Mouse (Mus musculus): ENCODE measurements around the gene Baiap2l1. TPM values are rescaled to one million over a fixed set of nuclear protein-coding genes. Genes with fewer than 3 reads are reported as not detected.

The Baiap2l1 gene
- polyA plus RNA-seq, 1 experiment from 2014 or later, result 2.6 TPM

DNA sequence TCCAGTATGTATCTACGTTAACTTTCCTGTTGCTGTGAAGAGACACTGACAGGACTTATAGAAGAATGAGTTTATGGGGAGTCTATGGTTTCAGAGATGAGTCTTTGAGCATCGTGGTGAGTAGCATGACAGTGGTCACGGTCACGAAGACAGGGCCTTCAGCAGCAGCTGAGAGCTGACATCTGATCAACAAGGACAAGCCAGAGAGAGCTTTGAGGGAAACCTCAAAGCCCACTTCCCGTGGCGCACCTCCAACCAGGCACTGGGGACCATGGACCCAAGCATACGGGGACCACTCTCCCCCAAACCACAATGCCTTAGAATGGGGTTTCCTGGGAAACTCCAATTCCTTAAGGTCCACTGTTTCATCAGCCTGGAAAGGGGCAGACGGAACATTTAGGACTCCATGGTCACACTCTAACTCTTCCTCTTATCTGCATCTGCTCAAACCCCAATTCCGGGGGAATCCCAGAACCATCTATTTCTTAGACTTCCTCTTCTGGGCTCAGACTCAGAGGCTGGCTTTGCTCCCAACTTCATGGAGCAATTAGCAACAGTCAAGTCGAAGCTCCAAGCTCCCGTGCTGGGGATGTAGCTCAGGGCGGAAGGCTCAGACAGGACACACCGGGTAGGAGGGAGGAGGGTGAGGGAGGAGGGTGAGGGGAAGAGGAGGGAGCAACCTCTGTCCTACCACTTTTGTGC, 105.9 kb downstream of the Baiap2l1 start:
- 88% methylated on average over 13 of the region's 13 CpGs for WGBS
- no peak for ATAC-seq (ENCODE audit: low FRiP score)
- Histone ChIP-seq H3K4me2 (no peak overlapping the region), H3K9me3 (0 out of 2 replicates have a peak, but pooled peaks cover 4% of the 10 kb centered on the region), H3K27me3 (no peaks in the 10 kb centered on the region), H3K36me3 (no peaks in the 10 kb centered on the region), H3K9ac (no peak overlapping the region), H3K4me3 (no peak overlapping the region), H3K27ac (no peak overlapping the region), H3K4me1 (replicated peaks) (peaks cover 18% of the 10 kb centered on the region)

- 82% methylated on average over 3 of the region's 3 CpGs for WGBS
- no peak overlapping the region for H3K9ac ChIP-seq
- H3K27me3 ChIP-seq, result no peaks in the 10 kb centered on the region
- no peak for ATAC-seq (ENCODE audit: low FRiP score)
- H3K4me2 ChIP-seq, result no peak overlapping the region
- no peaks in the 10 kb centered on the region for H3K36me3 ChIP-seq
- H3K27ac ChIP-seq, result no peak overlapping the region
- no peak overlapping the region for H3K4me3 ChIP-seq
- 0 out of 2 replicates have a peak, but pooled peaks cover 4% of the 10 kb centered on the region for H3K9me3 ChIP-seq
- peaks cover 7% of the 10 kb centered on the region for H3K4me1 ChIP-seq (replicated peaks)
Observed at GRCm38 (mm10) chr5:144249871-144250270, 108.0 kb downstream of the Baiap2l1 start.

GRCm38 (mm10) chr5:144247906-144248585, 109.9 kb downstream of the Baiap2l1 start:
- H3K36me3 ChIP-seq, result no peaks in the 10 kb centered on the region
- no peak overlapping the region for H3K9ac ChIP-seq
- no peak overlapping the region for H3K27ac ChIP-seq
- ATAC-seq (ENCODE audit: low FRiP score), result no peak
- no peaks in the 10 kb centered on the region for H3K27me3 ChIP-seq
- H3K4me2 ChIP-seq, result no peak overlapping the region
- WGBS, result 87% methylated on average over 10 of the region's 10 CpGs
- H3K9me3 ChIP-seq, result 0 out of 2 replicates have a peak, but pooled peaks cover 4% of the 10 kb centered on the region
- H3K4me3 ChIP-seq, result no peak overlapping the region
- no peaks in the 10 kb centered on the region for H3K4me1 ChIP-seq (replicated peaks)

DNA sequence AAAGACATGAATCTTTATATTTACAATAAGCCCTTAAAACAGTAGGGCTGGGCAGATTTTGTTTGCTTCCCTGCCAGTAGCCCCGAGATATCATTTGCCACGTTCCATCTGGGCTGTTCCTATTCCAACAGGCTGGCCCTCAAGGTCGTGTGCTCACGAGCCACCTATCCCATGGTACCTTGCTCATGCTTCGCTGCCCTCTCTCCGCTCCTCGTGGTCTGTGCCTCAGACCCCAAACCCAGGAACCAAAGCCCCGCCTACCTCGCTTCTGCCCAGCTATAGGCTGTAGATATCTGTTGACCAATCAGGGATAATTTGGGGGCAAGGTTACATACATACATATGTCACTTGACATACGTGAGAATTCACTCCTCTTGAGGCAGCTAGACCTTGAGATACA, 110.6 kb downstream of the Baiap2l1 start:
- no peak overlapping the region for H3K4me2 ChIP-seq
- H3K27ac ChIP-seq, result no peak overlapping the region
- H3K9ac ChIP-seq, result no peak overlapping the region
- no peaks in the 10 kb centered on the region for H3K36me3 ChIP-seq
- 80% methylated on average over 10 of the region's 10 CpGs for WGBS
- no peak for ATAC-seq (ENCODE audit: low FRiP score)
- H3K9me3 ChIP-seq, result 0 out of 2 replicates have a peak, but pooled peaks cover 4% of the 10 kb centered on the region
- H3K4me3 ChIP-seq, result no peak overlapping the region
- H3K27me3 ChIP-seq, result no peaks in the 10 kb centered on the region
- no peaks in the 10 kb centered on the region for H3K4me1 ChIP-seq (replicated peaks)

- no peak overlapping the region for H3K4me3 ChIP-seq
- no peaks in the 10 kb centered on the region for H3K27me3 ChIP-seq
- H3K9ac ChIP-seq, result no peak overlapping the region
- no peaks in the 10 kb centered on the region for H3K4me1 ChIP-seq (replicated peaks)
- no peak overlapping the region for H3K4me2 ChIP-seq
- 0 out of 2 replicates have a peak, but pooled peaks cover 4% of the 10 kb centered on the region for H3K9me3 ChIP-seq
- H3K36me3 ChIP-seq, result no peaks in the 10 kb centered on the region
- no peak overlapping the region for H3K27ac ChIP-seq
- WGBS, result 87% methylated on average over 7 of the region's 7 CpGs
- ATAC-seq (ENCODE audit: low FRiP score), result no peak
Observed at GRCm38 (mm10) chr5:144246669-144247068, 111.2 kb downstream of the Baiap2l1 start.

- no peaks in the 10 kb centered on the region for H3K36me3 ChIP-seq
Observed at GRCm38 (mm10) chr5:144245592-144245991, 112.3 kb downstream of the Baiap2l1 start.

GRCm38 (mm10) chr5:144243901-144244487, 113.9 kb downstream of the Baiap2l1 start, which contains the start of gene Bri3:
TSS of gene Bri3 (plus strand) at chr5:144244437.
- Histone ChIP-seq H3K9ac (no peak within 1 kb of the TSS), H3K27ac (no peak within 1 kb of the TSS), H3K4me3 (no peak within 1 kb of the TSS), H3K9me3 (no peaks in the 10 kb centered on the region), H3K4me2 (no peak within 1 kb of the TSS), H3K4me1 (replicated peaks) (no peaks in the 10 kb centered on the region), H3K36me3 (no peaks in the 10 kb centered on the region), H3K27me3 (no peaks in the 10 kb centered on the region)
- ATAC-seq (ENCODE audit: low FRiP score), result no peak
- WGBS, result 91% methylated on average over 7 of the region's 7 CpGs

More at GRCm38 (mm10) chr5:144245592-144245991, 112.3 kb downstream of the Baiap2l1 start:
- Histone ChIP-seq H3K27me3 (no peaks in the 10 kb centered on the region), H3K4me1 (replicated peaks) (no peaks in the 10 kb centered on the region), H3K4me2 (no peak overlapping the region), H3K4me3 (no peak overlapping the region), H3K9ac (no peak overlapping the region), H3K27ac (no peak overlapping the region), H3K9me3 (0 out of 2 replicates have a peak, but pooled peaks cover 4% of the 10 kb centered on the region)
- WGBS, result 86% methylated on average over 2 of the region's 2 CpGs
- ATAC-seq (ENCODE audit: low FRiP score), result no peak

GRCm38 (mm10) chr5:144238969-144239368, 118.9 kb downstream of the Baiap2l1 start:
- Histone ChIP-seq H3K9me3 (no peaks in the 10 kb centered on the region), H3K9ac (no peak overlapping the region), H3K4me2 (no peak overlapping the region), H3K4me3 (no peak overlapping the region), H3K4me1 (replicated peaks) (no peaks in the 10 kb centered on the region), H3K27ac (no peak overlapping the region), H3K27me3 (no peaks in the 10 kb centered on the region), H3K36me3 (no peaks in the 10 kb centered on the region)
- WGBS, result 70% methylated on average over 1 of the region's 1 CpGs
- ATAC-seq (ENCODE audit: low FRiP score), result no peak

DNA sequence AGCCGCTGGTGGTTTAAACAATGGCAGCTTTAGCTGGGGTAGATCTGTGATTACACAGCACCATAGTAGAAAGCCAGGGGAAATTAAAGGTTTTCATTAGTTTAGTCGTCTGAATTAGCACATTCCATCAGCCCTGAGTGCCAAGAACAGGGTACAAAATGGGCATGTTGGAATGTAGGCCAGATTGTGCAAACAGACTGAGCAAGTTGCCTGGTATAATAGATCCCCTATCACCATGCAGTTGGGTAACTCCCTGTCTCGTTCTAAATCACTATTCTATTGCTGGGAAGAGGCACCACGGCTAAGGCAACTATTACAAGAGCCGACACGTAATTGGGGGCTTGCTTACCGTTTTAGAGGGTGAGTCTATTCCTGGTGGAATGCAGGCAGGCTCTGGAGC, 123.2 kb downstream of the Baiap2l1 start:
- WGBS, result 87% methylated on average over 7 of the region's 7 CpGs
- H3K9me3 ChIP-seq, result no peaks in the 10 kb centered on the region
- no peak overlapping the region for H3K4me2 ChIP-seq
- ATAC-seq (ENCODE audit: low FRiP score), result no peak
- H3K27ac ChIP-seq, result no peak overlapping the region
- no peak overlapping the region for H3K4me3 ChIP-seq
- no peaks in the 10 kb centered on the region for H3K4me1 ChIP-seq (replicated peaks)
- H3K9ac ChIP-seq, result no peak overlapping the region
- no peaks in the 10 kb centered on the region for H3K27me3 ChIP-seq
- H3K36me3 ChIP-seq, result no peaks in the 10 kb centered on the region

GRCm38 (mm10) chr5:144234222-144234621, 123.7 kb downstream of the Baiap2l1 start:
- Histone ChIP-seq H3K9ac (no peak overlapping the region), H3K27me3 (no peaks in the 10 kb centered on the region), H3K27ac (no peak overlapping the region), H3K4me1 (replicated peaks) (no peaks in the 10 kb centered on the region), H3K9me3 (no peaks in the 10 kb centered on the region), H3K4me3 (no peak overlapping the region), H3K4me2 (no peak overlapping the region), H3K36me3 (no peaks in the 10 kb centered on the region)
- no peak for ATAC-seq (ENCODE audit: low FRiP score)
- 72% methylated on average over 6 of the region's 6 CpGs for WGBS

DNA sequence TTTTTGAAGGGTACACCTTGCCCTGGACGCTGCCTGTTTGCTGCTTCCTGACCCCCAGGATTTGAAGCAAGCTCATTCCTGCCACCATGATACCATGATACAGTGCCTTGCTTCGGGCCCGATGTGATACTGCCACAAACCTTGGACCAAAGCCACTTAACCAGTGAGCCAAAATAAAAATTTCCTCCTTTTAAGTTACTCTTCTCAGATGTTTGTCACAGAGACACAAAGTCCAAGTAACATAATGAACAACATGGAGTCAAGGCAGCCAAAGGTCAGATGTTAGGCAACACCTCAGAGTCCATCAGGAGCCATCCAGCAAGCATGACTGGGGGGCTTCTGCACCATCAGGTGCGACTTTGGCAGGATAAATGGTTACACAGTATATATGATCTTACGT, 125.4 kb downstream of the Baiap2l1 start:
- no peaks in the 10 kb centered on the region for H3K4me1 ChIP-seq (replicated peaks)
- no peak overlapping the region for H3K9ac ChIP-seq
- no peaks in the 10 kb centered on the region for H3K36me3 ChIP-seq
- no peaks in the 10 kb centered on the region for H3K9me3 ChIP-seq
- H3K4me2 ChIP-seq, result no peak overlapping the region
- H3K27ac ChIP-seq, result no peak overlapping the region
- WGBS, result 85% methylated on average over 5 of the region's 5 CpGs
- no peak overlapping the region for H3K4me3 ChIP-seq
- no peak for ATAC-seq (ENCODE audit: low FRiP score)
- no peaks in the 10 kb centered on the region for H3K27me3 ChIP-seq

GRCm38 (mm10) chr5:144231410-144231809, 126.5 kb downstream of the Baiap2l1 start:
- H3K27ac ChIP-seq, result no peak overlapping the region
- H3K9ac ChIP-seq, result no peak overlapping the region
- 73% methylated on average over 1 of the region's 1 CpGs for WGBS
- H3K4me2 ChIP-seq, result no peak overlapping the region
- H3K27me3 ChIP-seq, result no peaks in the 10 kb centered on the region
- no peaks in the 10 kb centered on the region for H3K4me1 ChIP-seq (replicated peaks)
- no peak for ATAC-seq (ENCODE audit: low FRiP score)
- no peaks in the 10 kb centered on the region for H3K9me3 ChIP-seq
- H3K36me3 ChIP-seq, result no peaks in the 10 kb centered on the region
- H3K4me3 ChIP-seq, result no peak overlapping the region
